ENCODE assay signal across 38 mouse cellular contexts in genomic region chr4:150096309-150096708, GRCm38 (mm10). TPM values are rescaled to one million over a fixed set of nuclear protein-coding genes. Genes with fewer than 3 reads are reported as not detected.
"Had no signal": no experiment of that assay in that cellular context is flagged by ENCODE, and none has a peak within 500 bp of the region (broad histone marks: within the 10 kb centered on the region; RNA-seq: fewer than 3 reads in every experiment).

No protein-coding gene starts in this region.

- ATAC-seq: hindbrain, postnatal 0 days; intestine, embryonic 16.5 days; liver, postnatal 0 days had no signal

- DNase-seq: gastrocnemius, postnatal 10 days; gastrocnemius, postnatal 25 days; heart, adult 11 months; heart, adult 2 months; heart, postnatal 14 days; heart, postnatal 36 days; kidney, adult 11 months; kidney, adult 2 months; kidney, adult 9 months; kidney, postnatal 14 days; kidney, postnatal 36 days; liver; liver, embryonic 13.5 days; liver, postnatal 0 days had no signal

- H3K27ac ChIP-seq: heart, adult 2 months; heart, embryonic 13.5 days; heart, embryonic 15.5 days; hindbrain, embryonic 12.5 days; hindbrain, embryonic 14.5 days; hindbrain, postnatal 0 days; kidney, embryonic 15.5 days; kidney, postnatal 0 days; left cerebral cortex, adult 2 months; limb, embryonic 10.5 days; limb, embryonic 12.5 days; liver, embryonic 13.5 days; liver, embryonic 15.5 days had no signal

- H3K4me3 ChIP-seq: heart, adult 2 months; heart, embryonic 13.5 days; heart, embryonic 15.5 days; hindbrain, embryonic 12.5 days; kidney, embryonic 15.5 days; left cerebral cortex, adult 2 months; limb, embryonic 10.5 days; limb, embryonic 12.5 days; liver, embryonic 13.5 days; liver, embryonic 15.5 days had no signal

RNA-seq across cellular contexts. Expression of gene Slc2a5, which starts 22.8 kb away (rescaled TPM):
- total RNA-seq: hematopoietic stem cell, adult 5-6 weeks had no signal

RNA-seq across cellular contexts. Expression of gene Slc2a7, which starts 52.5 kb away (rescaled TPM):
- total RNA-seq: gastrocnemius, postnatal 10 days; gastrocnemius, postnatal 25 days; gastrocnemius, postnatal 4 days; heart, adult 2 months; heart, postnatal 14 days; heart, postnatal 36 days; hematopoietic stem cell, adult 5-6 weeks; hindbrain, postnatal 0 days; layer of hippocampus, adult 18-20 months; layer of hippocampus, adult 8-10 months; layer of hippocampus, postnatal 10 days; layer of hippocampus, postnatal 25 days; left cerebral cortex, adult 2 months; left cerebral cortex, postnatal 36 days had no signal
- polyA plus RNA-seq: heart, adult 2 months; heart, embryonic 11.5 days; heart, embryonic 13.5 days; heart, embryonic 15.5 days; heart, postnatal 0 days; hindbrain, embryonic 12.5 days; hindbrain, embryonic 14.5 days; hindbrain, postnatal 0 days; intestine, embryonic 14.5 days; kidney, embryonic 15.5 days; kidney, postnatal 0 days; limb, embryonic 10.5 days; limb, embryonic 12.5 days; limb, embryonic 14.5 days; liver, embryonic 11.5 days; liver, embryonic 13.5 days; liver, postnatal 0 days had no signal
